Mouse (Mus musculus) 3134 (cell line): Measurements from ENCODE around the gene Zfp512b.

Experiments
- DNase-seq: peaks from one replicate; pipeline ENCODE4 v3.0.0-alpha.2; 2011; ENCODE audit warnings: low spot score; ENCODE audit not compliant: insufficient read length; ENCODE audit errors: extremely low read depth

The Zfp512b gene

DNA sequence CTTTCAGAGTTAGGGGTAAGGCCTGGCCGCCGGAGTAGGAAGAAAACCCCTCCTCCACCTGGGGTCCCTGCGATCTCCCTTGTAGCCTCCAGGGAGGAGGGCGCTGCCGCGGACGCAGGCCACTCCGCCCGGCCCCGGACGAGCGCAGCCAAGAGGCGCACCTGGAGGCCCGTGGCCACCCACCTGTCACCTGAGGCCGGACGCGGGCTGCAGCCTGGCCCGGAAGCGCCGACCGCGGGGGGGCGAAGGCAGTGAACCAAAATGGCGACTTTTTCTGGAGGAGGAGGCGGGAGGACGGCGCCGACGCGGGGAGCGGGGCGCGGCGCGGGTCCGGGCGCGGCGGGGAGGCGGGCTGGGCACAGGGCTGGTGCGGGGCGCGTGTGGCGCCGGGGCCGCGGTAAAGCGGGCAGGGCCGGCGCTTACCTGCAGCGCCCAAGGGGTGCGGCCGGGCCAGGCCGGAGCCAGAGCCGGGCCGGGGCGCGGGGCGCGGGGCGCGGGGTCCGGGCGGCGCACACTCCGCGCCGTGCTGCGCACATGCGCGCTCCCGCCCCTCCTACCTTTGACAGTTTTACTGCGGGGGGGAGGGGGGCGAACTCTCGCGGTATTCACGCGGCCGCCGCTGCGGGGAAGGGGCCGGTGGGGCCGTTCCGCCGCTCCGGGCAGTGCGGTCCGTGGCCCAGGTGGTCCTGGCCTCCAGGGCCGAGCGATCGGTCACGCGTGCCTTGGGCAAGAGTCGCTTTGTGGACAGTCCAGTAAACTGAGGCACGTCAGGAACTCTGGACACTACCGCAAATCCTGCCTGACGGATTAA lies at the start of gene Zfp512b:
Gene Zfp512b (minus strand): TSS at position 573 of the 811 bp plus-strand sequence.
- DNase-seq, result no peak

DNA sequence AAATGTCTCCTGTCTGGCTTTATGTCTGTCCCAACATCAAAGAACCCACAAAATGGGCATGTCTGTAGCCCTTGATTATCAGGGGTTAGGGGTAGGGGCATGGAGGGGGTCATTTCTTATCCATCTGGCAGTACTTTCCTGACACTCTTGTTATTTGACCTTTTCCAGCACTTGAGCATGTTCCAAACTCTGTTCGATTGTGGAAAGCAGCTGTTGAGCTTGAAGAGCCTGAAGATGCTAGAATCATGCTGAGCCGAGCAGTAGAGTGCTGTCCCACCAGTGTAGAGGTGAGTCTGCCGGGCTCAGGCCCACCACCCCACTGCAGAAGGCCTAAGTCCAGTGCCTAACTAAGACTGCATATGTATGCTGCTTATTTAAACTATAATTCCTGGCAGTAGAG lies 43.3 kb upstream of the Zfp512b start:
- DNase-seq, result no peak

- DNase-seq, result no peak
These were observed 40.0 kb upstream of the Zfp512b start for GRCm38 (mm10) chr2:181632624-181633023.

GRCm38 (mm10) chr2:181628471-181628870 lies 35.9 kb upstream of the Zfp512b start:
- no peak for DNase-seq

DNA sequence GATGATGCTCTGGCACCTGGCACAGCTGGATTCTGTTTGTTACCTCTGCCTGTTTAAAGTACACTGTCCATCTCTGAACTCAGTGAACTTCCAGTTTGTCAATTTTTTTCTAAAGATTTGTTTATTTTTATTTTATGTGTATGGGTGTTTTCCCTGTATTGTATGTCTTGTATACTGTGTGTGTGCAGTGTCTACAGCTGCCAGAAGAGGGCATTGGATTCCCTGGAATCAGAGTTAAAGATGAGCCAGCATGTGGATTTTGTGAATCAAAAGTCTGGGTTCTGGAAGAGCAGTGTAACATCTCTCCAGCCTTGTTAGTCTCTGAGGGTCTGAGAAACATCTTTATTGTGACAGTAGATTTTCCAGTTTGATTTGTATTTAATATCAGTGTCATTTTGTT lies 30.8 kb upstream of the Zfp512b start:
- DNase-seq, result no peak

GRCm38 (mm10) chr2:181618761-181619495 lies 26.3 kb upstream of the Zfp512b start:
- no peak for DNase-seq

GRCm38 (mm10) chr2:181602367-181602766 lies 9.8 kb upstream of the Zfp512b start:
- DNase-seq, result no peak

- DNase-seq, result no peak
These were observed 9.1 kb upstream of the Zfp512b start for GRCm38 (mm10) chr2:181601751-181602145.

- DNase-seq, result peak; percentile 92
These were observed 8.5 kb upstream of the Zfp512b start for GRCm38 (mm10) chr2:181600828-181601750.

DNA sequence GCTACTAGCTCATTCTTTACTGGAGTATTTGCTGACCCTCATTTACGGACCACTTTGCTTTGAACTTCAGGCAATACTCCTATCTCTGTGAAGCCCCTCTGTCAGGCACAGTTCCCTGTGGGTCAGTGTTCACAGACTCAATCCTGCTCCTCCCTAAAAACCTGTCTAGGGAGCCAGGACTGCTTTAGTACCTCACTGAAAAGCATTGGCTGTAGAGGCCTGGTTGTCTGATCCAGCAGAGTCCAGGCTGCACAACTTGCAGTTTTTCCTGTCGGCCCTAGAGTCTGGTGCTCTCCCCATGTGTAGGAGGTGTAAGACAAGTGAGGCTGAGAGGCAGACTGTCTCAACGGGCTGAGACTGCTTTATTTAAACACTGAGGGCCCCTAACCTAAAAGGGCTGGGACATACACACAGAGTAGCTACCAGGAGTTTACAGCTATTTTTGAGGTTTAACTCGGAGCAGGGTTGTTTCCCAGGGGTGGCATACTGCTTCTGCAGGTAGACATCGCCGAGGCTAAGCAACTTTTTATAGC lies 7.7 kb upstream of the Zfp512b start:
- no peak for DNase-seq

DNA sequence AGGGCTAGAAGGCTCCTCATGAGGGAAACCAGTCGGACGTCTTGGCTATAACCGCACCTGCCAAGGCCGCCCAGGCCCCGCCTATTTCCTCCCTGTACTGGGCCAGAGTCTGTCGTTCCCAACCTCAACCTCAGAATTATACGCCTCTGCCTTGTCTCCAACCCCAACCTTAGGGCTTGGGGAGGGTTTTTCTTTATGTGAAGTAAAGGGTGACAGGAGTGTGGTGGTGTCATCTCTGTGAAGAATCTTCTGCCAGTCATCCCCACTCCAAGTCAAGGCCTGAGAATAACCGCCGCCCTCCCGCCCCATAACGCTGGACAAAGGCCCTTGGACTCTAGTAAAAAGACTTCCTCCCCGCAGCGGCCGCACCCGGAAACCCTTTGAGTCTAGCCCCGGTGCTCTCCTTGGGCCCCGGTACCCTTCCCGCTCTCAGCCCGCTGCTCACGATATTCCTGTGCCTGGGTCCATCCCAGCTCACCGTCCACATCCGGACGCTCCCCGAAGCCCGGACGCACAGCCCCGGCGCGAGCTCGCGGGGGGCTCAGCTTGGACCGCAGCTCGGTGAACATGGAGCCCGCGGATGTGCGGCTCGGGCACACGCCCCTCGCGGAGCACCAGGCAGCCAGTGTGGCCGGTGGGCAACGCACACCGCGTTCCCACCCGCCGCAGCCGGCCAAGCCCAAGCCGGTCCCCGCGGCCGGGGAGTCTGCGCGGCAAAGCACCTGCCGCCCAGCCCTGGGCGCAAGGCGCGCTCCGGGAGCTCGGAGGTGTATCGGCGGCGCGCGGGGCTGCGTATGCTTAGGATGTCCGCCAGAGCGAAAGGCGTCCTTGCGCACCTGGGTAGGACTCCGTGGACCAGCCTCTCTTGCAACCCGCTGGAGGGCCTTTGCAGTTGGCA lies 6.1 kb upstream of the Zfp512b start, which contains the start of gene Samd10:
Gene Samd10 (minus strand): TSS at position 759 of the 898 bp plus-strand sequence.
- peak; percentile 72 for DNase-seq

DNA sequence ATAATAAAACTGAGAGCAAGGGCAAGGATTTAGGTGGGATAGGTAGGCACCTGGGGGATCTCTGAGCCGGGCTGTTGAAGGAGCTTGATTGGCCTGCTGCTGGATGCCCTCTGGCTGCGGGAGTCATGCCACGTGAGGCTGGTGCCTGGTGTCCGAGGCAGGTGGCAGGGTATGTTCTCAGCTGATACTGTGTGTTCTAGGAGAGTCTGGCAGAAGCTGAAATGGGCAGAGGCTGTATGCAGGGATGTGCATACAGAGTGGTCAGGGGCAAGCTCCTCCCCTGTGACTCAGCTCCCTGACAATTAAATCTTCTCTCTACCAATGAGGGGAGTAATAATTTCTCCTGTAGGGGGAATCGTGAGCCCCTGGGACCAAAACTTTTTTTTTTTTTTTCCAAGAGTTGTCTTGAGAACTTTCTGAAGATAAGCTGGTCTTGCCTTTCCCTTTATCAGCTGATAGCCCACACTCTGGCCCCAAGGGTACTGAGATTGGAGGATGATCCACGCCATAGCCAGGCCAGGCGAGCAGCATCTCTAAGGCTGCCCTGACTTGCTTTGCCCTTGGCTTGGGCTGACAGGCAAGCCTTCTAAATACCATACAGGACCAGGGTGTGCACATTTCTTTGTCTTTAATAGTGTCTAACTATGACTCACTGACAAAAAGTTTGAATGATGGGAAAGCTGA lies 4.9 kb upstream of the Zfp512b start:
- peak; percentile 59 for DNase-seq

DNA sequence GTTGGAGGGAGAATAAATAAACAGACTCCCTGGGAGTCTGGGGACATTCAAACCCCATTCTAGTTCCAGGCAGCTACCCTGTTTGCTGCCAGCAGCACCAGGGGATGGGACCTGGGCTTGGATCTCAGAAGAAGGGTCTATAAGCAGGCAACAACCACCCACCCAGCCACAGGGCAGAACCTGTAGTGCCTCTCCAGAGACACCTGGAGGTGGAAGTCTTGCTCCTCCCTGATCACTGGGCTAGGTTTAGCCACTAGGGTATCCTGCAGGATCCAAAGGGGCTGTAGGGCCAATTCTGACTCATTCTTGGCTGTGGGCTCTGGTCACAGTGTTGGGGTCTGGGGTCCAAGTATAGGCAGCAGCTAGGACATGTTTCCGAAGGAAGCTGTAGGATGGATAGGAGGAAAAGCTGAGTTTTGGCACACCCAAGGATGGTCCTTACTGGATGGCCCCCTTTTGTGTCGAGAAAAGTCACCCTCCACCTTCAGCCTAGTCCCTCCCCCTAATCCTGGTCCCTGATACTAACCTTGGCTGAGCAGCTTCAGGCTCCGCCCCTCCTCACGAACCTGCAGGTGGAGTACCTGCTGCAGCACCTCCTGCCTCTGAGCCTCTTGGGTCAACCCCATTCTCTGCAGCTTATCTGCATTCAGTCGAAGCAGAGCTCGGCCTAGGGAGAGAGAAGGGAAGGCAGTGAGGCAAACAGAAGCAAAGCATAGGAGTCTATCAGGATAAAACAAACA lies 3.8 kb upstream of the Zfp512b start:
- no peak for DNase-seq

DNA sequence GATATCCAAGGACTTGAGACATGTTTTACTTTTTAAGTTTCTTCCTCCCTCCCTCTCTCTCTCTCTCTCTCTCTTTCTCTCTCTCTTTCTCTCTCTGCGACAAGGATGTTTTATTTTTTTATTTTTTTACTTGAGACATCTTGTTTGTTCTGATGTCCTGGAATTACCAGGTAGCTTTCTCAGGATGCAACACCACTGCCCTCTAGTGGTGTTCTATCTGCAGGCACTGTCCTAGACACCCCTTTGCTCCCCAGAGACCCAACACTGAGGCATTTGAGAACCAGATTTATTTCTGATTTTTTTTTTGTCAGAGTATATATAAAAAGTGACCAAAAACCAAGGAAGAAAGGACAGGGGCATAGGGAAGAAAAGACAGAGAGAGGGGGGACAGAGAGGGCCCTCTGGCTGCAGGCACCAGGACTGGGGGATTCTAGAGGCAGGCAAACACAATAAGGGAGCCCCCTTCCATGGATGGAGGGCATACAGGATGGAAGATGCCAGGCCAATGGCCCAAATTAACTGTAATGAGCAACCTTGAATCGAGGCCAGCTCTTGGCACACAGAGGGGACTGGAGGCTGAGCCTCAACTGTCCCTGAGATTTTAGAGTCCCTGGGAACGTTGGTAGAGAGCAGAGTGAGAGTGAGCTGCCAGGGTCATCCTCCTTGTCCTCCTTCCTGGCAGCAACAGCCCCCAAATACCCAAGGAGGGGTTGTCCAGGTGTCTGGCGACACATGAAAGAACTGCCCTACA lies 2.5 kb upstream of the Zfp512b start:
- no peak for DNase-seq

DNA sequence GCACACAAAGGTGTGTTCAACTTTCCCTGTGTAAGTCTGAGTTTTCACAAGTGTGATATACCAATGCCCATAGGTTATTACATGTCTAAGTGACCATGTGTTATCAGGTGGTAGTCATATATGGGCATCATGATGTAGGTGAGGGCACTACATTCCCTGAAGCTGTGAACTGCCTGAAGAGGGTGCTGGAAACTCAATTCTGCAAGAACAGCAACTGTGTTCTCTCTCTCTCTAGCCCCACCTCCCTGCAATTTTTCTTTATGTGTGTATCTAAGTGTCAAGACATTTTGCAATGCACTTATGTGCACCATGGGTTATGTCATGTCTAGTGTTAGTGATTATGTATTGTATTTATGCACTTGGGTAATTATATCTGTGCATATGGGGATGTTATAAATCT lies 1.3 kb upstream of the Zfp512b start:
- no peak for DNase-seq

- no peak for DNase-seq
These were observed 429 bp upstream of the Zfp512b start for GRCm38 (mm10) chr2:181593042-181593421.

DNA sequence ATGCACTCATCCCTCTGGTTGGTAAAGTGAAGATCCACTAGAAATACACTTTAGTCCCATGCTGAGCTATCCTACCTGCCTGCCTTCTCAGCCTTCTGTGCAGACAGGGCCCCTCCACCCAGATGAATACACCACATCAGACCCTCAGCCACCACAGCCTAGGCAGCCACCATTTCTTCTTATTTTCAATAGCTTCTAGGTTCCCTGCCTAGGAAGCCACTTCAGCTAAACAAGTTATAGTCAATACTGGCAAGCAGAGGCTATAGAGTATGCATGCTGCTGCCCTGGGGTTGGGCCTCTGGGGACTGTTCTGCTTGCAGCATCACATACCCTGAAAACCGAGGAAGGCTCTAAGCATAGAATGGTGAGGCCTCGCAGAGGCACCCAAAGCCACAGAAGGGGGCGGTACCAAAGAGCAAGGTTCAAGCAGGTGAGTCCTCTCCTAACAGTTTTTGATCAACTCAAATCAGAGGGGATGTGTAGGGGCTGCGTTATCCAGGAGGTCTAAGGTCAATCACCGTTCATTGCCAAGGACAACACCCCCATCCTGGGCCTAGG lies 996 bp downstream of the Zfp512b start, which contains the start of gene Prpf6:
Gene Prpf6 (plus strand): TSS at position 341 of the 558 bp plus-strand sequence.
- DNase-seq, result no peak
